Mouse (Mus musculus) spleen, adult 12 weeks (tissue): ENCODE data around the gene Rfng.
"Not testable (repeated sequence)": the region's sequence is repeated elsewhere in the genome, so short reads cannot be mapped to it uniquely, and the experiment has no call there.

ENCODE experiments used
- DNase-seq: peaks from one replicate; pipeline ENCODE4 v3.0.0; 2022; ENCODE audit warnings: low spot score

Rfng gene

DNA sequence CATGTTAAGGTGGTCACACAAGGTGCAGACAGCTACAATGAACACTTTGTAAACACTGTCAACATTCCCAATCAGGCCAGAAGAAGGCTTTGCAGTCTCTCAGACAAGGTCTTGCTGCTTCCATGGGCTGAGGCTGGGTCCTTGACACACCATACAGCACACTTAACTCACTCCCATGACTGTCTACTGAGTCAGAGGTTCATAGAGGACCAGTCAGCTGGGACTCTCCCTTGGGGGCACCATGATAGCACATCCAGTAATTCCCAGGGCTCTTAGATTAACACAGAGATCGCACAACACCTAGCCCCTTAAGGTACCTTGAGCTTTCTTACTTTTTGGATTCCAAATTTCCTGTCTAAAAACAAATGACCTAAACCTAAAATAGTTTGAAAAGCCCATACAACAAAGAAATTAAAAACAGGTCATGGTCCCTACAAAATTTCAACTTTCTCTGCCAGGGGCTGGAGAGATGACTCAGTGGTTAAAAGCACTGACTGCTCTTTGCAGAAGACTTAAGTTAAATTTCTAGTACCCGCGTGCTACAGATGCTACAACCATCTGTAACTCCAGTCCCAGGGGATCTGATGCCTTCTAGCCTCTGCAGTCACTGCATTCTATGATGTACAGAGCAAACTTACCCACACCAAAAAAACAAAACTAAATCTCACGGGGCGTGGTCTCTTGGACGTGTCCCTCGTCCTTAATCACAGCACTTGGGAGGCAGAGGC, 10.4 kb downstream of the Rfng start:
- no peak for DNase-seq

DNA sequence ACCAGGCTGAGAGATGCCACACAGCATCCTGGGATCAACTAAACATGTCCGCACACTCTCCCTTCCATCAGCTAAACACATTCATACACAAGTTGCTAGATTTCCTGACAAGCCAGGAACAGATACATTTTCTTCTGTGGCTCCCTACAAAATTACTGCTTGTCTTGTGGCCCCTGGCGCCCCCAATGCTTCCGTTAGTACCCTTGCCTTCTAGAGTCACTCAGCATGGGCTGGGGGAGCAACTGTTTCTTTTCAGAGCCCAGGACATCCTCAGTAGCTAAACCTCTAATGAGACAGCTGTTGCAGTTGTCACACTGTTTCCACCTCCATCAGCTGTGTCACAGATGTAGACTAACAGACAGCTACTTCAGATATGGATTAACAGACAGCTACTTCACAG, 11.3 kb downstream of the Rfng start:
- no peak for DNase-seq

DNA sequence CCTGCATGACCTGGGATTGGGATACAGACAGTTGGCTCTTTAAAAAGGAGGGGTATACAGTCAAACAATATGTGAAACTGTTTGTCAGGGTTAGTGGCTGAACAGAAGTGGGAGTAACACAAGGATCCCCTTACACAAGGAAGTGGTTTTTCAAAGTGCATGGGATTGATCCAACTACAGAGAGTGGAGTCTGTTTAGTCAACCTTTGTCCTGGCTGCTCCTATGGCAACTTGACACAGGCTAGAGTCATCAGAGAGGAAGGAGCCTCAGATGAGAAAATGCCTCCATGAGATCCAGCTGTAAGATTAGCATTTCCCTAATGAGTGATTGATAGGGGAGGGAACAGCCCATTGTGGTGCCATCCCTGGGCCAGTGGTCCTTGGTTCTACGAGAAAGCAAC, 15.8 kb downstream of the Rfng start:
- no peak for DNase-seq

DNA sequence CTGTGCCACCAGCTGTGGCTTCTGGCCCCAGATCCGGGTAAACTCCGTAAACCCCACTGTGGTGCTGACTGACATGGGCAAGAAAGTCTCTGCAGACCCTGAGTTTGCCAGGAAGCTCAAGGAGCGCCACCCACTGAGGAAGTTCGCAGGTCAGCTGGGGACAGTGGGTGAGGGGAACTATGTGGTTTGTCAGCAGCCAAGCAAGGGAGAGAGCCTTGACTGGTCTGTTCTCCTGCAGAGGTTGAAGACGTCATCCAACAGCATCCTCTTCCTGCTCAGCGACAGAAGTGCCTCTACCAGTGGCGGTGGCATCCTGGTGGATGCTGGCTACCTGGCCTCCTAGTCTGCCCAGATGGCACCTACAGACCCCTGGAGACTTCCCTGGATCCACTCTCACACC, 17.0 kb downstream of the Rfng start:
- DNase-seq: not testable (repeated sequence)

DNA sequence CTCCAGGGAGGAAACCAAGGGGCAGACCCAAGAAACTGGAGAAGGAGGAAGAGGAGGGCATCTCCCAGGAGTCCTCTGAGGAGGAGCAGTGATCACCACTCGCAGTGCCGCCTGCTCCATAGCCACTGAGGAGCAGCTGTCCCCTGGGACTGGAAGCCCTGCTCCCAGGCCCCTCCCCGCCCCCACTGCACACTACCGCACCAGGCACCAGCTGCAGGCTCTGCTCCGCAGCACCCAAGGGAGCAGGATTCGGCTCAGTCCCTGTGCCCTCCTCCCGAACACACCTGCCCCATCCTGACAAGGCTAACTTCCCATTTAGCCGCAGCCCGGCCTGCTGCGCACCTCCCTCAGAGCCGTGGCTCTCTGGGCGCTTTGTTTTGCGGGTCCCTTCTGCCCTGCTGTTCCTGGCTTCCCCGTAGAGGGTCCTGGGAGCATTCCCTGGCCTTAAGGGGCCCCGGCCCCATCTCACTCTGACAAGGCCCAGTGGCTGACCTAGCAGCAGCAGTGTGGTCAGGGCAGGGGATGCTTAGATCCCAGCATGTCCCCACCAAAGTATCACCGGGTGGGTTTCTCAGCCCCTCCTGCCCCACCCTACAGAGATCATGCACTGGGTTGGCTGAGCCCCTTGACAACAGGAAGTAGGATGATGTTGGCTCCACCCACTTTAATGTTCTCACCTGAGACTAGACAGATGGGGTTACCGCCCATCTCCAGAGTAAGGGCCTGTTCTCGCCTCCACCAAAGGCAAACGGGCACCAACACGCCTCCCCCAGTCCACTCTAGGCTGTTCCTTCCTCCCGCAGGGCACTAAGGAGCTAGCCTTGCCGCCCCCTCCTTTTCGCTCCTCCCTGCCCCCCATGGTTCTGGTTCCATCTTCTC, 20.6 kb downstream of the Rfng start:
- not testable (repeated sequence) for DNase-seq

DNA sequence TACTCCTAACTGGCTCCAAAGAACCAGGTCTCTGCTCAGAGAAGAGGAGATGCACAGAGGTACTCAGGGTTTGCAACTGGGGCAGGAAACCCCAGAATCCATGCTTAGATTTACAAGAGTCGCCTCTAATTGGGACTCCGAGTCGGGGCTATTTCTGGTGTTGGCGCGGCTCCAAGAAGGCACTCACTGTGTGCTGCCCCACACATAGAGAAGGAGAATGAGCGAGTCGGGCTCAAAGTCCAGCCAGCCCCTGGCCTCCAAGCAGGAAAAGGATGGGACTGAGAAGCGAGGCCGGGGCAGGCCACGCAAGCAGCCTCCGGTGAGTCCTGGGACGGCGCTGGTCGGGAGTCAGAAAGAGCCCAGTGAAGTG, 21.4 kb downstream of the Rfng start, which contains the start of gene Hmga1b:
Gene Hmga1b, plus strand, starts transcription at position 123 of the 370 bp plus-strand sequence.
- not testable (repeated sequence) for DNase-seq

DNA sequence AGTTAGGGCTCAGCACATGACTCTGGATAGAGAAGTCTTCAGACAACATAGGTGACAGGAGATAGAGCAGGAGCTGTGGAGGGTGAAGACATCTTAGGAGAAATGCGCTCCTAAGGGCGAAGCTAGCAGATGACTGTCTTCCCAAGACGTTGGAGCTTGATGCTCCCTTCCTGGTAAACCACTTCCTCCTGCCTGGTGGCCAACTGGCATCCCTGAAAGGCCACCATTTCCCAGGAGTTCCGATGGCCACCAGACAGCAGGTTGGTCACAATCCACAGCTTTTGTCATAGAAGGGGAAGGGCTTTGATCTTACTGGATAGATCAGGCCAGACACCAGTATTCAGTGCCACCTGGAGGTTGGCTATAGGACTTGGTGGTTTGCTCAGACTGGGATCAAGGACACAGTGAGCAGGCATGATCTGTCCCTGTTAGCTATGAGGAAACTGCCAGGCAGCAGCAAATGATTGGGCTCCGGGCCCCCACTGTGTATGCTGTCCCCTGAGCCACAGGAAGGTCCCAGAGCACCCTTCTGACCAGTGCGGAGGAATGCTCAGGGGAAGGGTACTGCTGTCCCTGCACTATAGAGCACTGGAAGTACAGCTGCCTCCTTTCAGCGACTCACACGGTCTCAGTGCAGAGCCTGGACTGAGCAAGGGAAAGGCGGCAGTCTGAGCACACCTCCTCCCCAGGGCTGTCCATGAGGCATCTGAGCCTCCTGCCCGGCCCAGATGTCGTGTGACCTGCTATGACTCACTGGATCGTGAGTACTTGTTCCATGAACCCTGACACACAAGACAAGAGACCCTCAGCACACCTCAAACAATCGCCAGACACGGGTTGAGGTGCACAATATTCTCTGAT, 22.0 kb downstream of the Rfng start:
- no peak for DNase-seq

DNA sequence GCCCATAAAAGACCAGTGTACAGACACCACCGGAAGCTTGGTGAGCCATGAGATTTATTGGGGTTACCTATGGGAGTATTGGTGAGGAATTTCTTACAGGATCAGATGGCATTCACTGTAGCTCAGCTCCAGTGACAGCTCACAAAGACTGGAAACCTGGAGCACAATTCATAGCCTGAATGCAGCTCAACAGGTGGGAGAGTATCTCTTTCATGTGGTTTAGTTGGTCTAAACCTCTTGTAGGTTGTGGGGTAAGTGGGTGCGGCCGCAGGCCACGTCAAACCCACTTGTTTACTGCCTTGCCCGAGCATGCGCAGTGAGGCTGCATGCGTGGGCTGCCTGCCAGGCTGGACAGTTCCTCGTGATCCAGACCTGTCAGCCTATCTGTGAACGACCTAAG, 23.8 kb downstream of the Rfng start:
- DNase-seq: no peak

DNA sequence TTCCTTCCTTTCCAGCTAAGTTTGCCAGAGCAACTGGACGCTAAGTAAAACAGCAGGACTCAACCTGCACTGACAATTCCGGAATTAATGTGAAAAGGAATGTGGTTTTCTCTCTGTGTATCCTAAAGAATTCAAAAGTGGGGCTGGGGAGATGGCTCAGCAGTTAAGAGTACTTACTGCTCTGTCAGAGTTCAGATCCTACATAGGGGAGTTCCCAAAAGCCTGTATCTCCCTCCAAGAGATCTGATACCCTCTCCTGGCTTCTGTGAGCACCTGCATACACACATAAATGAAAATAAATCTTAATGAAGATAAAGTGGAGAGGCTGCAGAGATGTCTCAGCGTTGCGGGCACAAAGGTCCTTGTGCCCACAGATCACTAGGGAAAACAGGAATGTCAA, 32.4 kb downstream of the Rfng start:
- no peak for DNase-seq

DNA sequence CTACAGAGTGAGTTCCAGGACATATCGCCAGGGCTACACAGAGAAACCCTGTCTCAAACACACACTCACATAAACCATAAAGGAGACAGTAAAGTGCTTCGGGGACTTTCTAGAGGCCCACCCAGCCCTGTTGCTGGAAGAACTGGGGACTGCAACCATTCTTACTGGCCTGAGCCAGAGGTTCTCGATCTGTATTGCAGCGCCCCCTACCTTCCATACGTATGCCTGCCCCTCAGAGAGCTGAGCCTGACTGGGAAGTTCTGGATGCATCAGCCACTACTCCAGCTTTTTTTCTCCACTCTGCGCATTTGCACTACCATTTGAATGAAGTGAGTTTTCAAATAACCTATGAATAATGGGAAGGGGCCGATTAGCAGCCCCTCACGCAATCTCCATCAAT, 34.6 kb downstream of the Rfng start:
- peak; percentile 11 for DNase-seq

DNA sequence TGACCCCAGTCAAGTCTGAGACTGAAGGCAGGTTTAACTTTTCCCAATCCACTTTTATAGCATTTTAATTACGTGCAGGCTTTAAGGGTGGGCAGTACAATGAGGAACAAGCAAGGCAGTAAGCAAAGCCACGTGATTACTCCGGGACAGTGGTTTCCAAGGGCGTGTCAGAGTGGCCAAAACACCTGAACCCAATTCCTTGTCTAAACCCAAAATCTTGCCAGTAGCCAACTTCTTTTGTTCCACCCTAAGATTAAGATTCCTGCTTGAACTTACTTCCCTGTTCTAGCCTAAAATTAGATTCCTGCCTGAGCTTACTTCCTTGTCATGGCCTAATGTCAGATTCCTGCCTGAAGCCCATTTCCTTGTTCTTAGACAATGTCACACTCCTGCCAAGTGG, 36.0 kb downstream of the Rfng start:
- DNase-seq: no peak

DNA sequence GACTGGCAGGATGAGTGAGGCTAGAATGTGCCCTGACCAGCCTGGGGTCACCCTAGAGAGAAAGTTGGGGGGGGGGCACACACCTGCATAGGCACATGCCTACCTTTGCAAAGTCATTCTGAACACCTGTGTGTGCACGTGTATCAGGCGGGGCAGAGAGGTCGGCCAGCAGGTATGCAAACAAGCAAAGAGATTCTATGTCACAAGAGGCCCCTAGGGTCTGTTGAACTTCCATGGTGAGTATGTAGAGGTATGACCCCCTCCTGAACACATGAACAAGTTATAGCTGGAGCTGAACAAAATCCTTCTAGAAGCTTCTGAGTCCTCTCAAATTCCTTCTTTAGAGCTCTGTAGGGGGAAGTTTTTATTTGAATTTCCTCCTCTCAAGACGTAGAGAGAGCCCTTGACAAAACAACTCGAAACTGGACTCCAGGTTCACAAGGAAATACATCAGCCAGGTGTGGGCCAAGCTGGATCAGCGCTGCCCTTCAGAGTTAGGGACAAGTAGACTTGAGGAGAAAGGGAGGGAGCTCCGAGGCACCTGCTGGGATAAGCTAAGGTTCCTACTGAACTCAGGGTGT, 39.8 kb downstream of the Rfng start:
- no peak for DNase-seq

DNA sequence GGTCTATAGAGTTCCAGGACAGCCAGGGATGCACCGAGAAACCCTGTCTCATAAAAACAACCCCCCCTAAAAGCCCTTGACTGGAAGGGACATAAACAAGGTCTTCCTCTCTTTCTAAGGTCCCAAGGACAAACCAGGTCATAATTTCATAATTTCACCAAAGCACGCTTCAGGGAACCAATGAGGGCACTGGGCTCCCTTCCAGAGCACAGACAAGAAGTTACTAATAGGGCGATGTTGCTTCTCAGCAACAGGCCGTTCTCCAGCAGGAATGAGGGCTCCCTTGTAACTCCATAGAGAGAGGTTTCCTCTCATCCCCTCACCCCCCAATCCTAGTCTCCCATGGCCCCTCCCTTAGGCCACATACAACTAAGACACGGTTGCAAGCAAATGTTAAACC, 43.0 kb downstream of the Rfng start:
- DNase-seq: no peak

DNA sequence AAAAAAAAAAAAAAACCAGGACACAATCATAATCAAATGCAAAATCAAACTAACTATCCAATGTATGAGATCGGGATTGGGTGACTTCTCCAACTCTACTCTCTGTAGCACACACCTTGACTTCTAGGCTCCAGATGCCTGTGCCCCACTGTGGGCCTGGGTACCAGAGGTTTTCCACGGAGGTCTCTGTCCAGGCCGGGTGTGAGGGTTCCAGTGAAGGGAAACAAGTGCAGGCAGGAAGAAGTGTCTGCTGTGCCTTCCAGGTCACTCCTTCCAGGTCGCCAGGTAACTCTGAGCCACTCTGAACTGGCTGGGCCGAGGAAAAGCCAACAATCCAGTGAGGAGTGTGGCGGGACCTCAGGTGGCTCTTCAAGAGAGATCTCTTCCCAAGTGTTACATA, 47.6 kb downstream of the Rfng start:
- DNase-seq: no peak

DNA sequence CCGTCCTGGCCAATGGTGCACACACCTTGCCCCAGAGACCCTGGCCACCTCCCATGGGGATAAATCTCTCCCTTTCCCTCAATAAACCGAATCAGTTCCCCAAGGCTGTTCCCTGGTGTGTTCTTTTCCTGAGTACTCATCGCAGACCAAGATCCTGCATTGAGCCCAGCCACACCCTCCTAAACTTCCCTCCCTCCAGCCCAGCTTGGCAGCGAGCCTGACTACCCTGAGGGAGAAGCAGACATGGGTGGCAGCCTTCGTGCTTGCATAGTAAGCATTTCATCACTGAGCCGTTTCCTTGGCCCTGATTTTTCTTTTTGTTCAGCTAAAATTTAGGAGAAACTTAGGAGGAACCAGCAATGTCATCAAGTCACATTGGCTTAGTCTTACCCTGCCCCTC, 50.5 kb downstream of the Rfng start:
- DNase-seq: no peak

DNA sequence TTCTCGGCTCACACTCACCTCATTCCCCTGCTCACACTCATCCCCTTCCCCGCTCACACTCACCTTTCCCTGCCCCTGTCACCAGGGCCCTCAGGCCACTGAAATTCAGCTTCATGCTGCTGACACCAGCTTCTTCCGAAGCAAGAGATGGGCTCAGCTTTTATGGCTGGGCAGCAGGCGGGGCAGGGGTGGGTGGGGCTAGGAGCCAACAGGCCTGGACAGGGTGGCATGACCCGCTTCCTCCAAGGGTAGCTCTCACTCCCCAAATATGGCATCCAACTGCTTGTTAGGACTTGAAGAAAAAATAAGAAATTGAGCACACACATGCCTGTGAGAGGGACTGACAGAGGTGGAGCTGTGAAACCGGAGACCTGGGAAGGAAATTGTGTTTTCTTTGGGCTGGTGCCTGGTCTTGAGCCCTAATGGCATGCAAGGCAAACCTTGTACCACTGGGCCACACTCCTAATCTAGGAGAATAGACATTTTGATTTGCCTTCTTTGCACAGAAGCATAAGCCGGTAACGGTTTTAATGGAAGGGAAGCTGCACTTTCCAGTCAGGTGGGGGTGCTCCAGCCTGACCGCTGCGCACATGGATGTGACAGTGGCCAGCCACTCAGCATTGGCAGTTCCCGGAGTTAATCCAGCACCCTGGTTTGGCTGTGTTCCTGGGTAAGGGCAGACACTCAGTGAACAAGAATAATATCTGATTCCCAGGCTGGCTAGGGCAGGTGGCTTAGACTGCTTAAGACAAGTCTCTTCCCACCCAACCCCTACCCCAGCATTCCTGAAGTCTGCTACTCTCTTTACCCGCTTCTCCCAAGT, 51.9 kb downstream of the Rfng start, which contains the start of gene Cbr2:
Gene Cbr2, minus strand, starts transcription at position 257 of the 823 bp plus-strand sequence.
- no peak for DNase-seq

DNA sequence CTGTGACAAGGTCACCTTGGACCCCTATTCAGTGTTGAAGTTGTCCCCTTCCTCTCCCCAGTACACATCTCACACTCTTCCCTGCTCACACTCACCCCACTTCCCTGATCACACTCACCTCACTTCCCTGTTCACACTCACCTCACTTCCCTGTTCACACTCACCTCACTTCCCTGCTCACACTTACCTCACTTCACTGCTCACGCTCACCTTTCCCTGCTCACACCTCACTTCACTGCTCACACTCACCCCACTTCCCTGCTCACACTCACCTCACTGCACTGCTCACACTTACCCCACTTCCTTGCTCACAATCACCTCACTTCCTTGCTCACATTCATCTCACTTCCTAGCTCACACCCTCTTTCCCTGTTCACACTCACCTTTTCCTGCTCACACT, 52.6 kb downstream of the Rfng start:
- DNase-seq: no peak
